Mouse (Mus musculus): ENCODE results near the gene Usf1. TPM values are rescaled to one million over a fixed set of nuclear protein-coding genes. Genes with fewer than 3 reads are reported as not detected.

Usf1 gene
- total and polyA plus RNA-seq, 3 experiments: 37.4 to 73.7 (median 54.9) TPM

DNA sequence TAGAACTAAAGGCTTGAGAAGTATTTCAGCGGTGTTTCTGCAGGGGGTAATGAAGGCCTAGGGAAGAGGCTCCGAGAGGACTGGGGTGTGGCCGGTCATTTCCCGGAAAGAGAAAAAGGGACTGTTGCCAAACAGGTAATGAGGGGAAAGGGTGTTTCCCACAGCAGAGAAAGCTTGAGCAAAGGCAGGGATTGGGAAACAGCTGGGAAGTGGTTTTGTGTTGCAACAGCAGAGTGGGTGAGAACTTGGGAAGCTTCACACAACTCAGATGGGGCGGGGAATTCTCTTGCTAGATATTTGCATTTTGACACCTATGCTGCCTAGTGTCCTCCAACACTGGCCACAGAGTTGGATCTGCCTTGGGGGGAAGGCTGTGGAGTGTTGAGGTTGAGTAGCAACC is 41.8 kb downstream of the Usf1 start:
- Histone ChIP-seq H3K4me2 (ENCODE audit: insufficient read depth, low read depth, poor library complexity, severe bottlenecking) (no peak overlapping the region), H3K27ac (ENCODE audit: insufficient read depth, low read depth) (no peak overlapping the region), H3K79me2 (replicated peaks; ENCODE audit: control insufficient read depth, extremely low read depth, insufficient read depth, poor library complexity, severe bottlenecking) (no peaks in the 10 kb centered on the region), H3K9me3 (replicated peaks; ENCODE audit: low read length) (no peaks in the 10 kb centered on the region), H3K4me1 (ENCODE audit: control insufficient read depth in 1 of 2, insufficient read depth in 2 of 2) (peaks cover 7 to 26% of the 10 kb centered on the region in 2 experiments), H3K9ac (ENCODE audit: insufficient read depth, low read depth) (no peak overlapping the region), H3K4me3 (replicated peaks in 1 of 3; ENCODE audit: low read depth in 2 of 3, low read length in 2 of 3, poor library complexity in 1 of 3) (no peak overlapping the region), H3K27me3 (replicated peaks) (no peaks in the 10 kb centered on the region), H3K36me3 (replicated peaks in 1 of 2; ENCODE audit: control insufficient read depth in 1 of 2, insufficient read depth in 1 of 2, low read length in 1 of 2) (no peaks in the 10 kb centered on the region)
- in situ Hi-C loops (cut with MboI; ENCODE audit: low pct_ligation_motif_present, low pct_unique_long_range_greater_than_20kb, low sequenced_read_pairs): no loop called here
- no peak for DNase-seq (ENCODE audit: extremely low read depth)
- dilution Hi-C loops (cut with MboI; ENCODE audit: extremely low pct_ligation_motif_present, extremely low pct_unique_long_range_greater_than_20kb, low sequenced_read_pairs): no loop called here
- TF ChIP-seq RCOR1 (conservative IDR thresholded peaks at IDR 0.05; ENCODE audit: low read depth, low read length) (no peak), POLR2AphosphoS2 (IDR thresholded peaks at IDR 0.05; ENCODE audit: low read depth, low read length) (no peak), MEF2A (IDR thresholded peaks at IDR 0.05; ENCODE audit: borderline replicate concordance, low read depth, low read length) (no peak), E2F4 (IDR thresholded peaks at IDR 0.05; ENCODE audit: insufficient replicate concordance, low read depth, low read length) (no peak), JUND (conservative IDR thresholded peaks at IDR 0.05; ENCODE audit: low read depth, low read length) (no peak), MAZ (IDR thresholded peaks at IDR 0.05; ENCODE audit: low read depth, low read length) (no peak), JUN (IDR thresholded peaks at IDR 0.05; ENCODE audit: insufficient read depth, low read depth, low read length) (no peak), BHLHE40 (IDR thresholded peaks at IDR 0.05; ENCODE audit: low read depth, low read length) (no peak), SMC3 (IDR thresholded peaks at IDR 0.05; ENCODE audit: low read depth, low read length) (no peak), TCF12 (IDR thresholded peaks at IDR 0.05; ENCODE audit: low read depth, low read length) (no peak), ZNF384 (IDR thresholded peaks at IDR 0.05; ENCODE audit: low read depth, low read length) (no peak)

DNA sequence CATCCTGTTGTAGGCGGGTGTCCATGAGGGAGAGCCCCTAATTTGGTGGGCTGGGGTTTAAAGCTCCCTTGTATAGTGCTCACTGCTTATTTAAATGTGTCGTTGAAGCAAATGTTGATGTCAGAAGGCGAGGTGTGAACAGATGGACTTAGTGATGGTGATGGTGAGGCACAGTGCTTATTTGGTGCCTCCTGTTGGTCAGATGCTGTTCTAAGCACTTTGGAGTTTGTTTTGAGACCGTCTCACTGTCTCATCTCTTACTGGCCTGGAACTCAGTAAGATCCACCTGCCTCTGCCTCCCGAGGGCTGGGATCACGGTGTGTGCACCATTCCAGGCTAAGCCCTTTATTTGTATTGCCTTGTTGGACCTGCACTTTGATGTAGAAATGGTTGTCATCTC is 43.8 kb downstream of the Usf1 start:
- no peaks in the 10 kb centered on the region for H3K27me3 ChIP-seq (replicated peaks)
- no peak overlapping the region for H3K4me3 ChIP-seq (replicated peaks in 1 of 3; ENCODE audit: low read depth in 2 of 3, low read length in 2 of 3, poor library complexity in 1 of 3)
- dilution Hi-C loops (cut with MboI; ENCODE audit: extremely low pct_ligation_motif_present, extremely low pct_unique_long_range_greater_than_20kb, low sequenced_read_pairs) (no loop called here), in situ Hi-C loops (cut with MboI; ENCODE audit: low pct_ligation_motif_present, low pct_unique_long_range_greater_than_20kb, low sequenced_read_pairs) (no loop called here)
- no peak overlapping the region for H3K4me2 ChIP-seq (ENCODE audit: insufficient read depth, low read depth, poor library complexity, severe bottlenecking)
- no peaks in the 10 kb centered on the region for H3K36me3 ChIP-seq (replicated peaks in 1 of 2; ENCODE audit: control insufficient read depth in 1 of 2, insufficient read depth in 1 of 2, low read length in 1 of 2)
- H3K79me2 ChIP-seq (replicated peaks; ENCODE audit: control insufficient read depth, extremely low read depth, insufficient read depth, poor library complexity, severe bottlenecking): no peaks in the 10 kb centered on the region
- no peak for DNase-seq (ENCODE audit: extremely low read depth)
- H3K4me1 ChIP-seq (ENCODE audit: control insufficient read depth in 1 of 2, insufficient read depth in 2 of 2): peaks cover 7 to 26% of the 10 kb centered on the region in 2 experiments
- H3K27ac ChIP-seq (ENCODE audit: insufficient read depth, low read depth): no peak overlapping the region
- peak in 1 of 2 experiments; percentile 57; a peak in 3 of 4 replicates for TF ChIP-seq CTCF (conservative IDR thresholded peaks at IDR 0.05 in 1 of 2, IDR thresholded peaks at IDR 0.05 in 1 of 2; ENCODE audit: low read depth in 2 of 2, low read length in 2 of 2)
- no peak for TF ChIP-seq USF1 (IDR thresholded peaks at IDR 0.05; ENCODE audit: low read depth, low read length)
- TF ChIP-seq MEF2A (IDR thresholded peaks at IDR 0.05; ENCODE audit: borderline replicate concordance, low read depth, low read length): no peak
- peak; percentile 49 for TF ChIP-seq RAD21 (IDR thresholded peaks at IDR 0.05; ENCODE audit: low read depth, low read length)
- peak; percentile 54 for TF ChIP-seq SMC3 (IDR thresholded peaks at IDR 0.05; ENCODE audit: low read depth, low read length)
- H3K9ac ChIP-seq (ENCODE audit: insufficient read depth, low read depth): no peak overlapping the region
- H3K9me3 ChIP-seq (replicated peaks; ENCODE audit: low read length): no peaks in the 10 kb centered on the region
